Mouse (Mus musculus) A20 (cell line): ENCODE results near the gene Zfp42.
"Not testable (repeated sequence)": the region's sequence is repeated elsewhere in the genome, so short reads cannot be mapped to it uniquely, and the experiment has no call there.

Experiments used
- DNase-seq: peaks from one replicate; pipeline ENCODE4 v3.0.0-alpha.2; 2011; ENCODE audit warnings: low read depth, low spot score

Gene Zfp42

DNA sequence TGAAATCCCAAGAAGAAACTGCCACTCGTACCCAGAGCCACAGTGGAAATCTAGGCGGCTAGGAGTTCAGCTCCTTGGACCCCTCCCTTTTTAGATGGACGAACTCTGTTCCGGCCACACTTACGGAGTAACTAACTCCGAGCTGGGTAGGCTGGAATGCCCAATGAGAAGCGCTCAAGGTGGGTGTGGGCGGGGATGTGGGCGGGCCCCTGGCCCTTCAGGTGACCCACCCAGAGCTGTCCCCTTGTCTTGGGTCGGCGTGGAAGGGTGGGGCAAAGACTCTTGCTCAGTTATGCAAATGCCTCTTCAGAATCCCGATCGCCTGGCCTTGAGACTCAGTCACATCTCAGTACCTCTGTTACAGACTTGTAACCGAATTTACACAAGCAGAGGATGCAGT lies at the start of gene Zfp42:
TSS of gene Zfp42 (minus strand) at position 85 of the 400 bp plus-strand sequence.
- DNase-seq = no peak

DNA sequence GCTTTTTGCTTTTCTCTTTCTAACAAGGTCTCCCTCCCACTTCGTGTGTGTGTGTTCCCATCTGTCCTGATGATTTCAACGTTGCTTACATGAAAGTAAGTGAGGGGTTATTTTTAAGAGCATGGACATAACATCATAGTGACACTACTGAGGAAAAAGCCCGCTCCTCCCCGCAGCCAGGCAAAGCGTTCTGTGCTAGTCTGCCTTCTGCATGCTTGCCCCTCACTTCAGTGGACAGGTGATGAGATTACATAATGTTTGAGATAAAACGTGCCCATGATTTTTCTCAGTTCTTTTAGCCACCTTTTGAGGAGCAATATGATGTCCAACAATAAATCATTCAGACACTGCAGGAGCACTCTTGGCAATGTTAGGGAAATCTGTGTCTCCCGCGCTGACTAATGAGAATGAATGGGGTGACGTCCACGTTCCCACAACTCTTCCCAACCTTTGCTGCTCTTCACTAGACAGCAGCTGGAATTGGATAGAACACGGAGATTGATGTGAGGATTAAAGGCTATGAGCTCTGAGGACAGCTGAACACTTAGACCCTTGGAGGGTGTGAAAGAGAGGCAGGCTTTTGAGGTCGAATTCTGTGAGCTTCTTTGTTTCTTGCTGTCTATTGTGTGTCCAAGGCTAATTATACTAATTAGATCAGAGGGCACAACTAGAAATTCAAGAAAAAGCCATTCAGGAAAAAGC lies 49.4 kb upstream of the Zfp42 start:
- DNase-seq = no peak

DNA sequence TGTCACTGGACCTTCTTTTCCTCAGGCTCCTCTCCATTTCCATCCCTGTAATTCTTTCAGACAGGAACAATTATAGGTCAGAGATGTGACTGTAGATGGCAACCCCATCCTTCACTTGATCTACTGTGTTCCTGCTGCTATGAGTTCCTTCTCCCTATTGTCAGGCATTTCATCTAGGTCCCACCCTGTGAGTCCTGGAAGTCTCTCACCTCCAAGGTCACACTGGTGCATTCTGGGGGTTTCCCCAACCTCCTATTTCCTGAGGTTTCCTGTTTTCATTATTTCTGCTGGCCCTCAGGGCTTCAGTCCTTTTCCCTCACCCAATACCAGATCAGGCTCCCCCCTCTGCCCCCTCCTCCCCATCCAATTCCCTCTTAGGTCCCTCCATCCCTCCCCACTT lies 45.5 kb upstream of the Zfp42 start:
- not testable (repeated sequence) for DNase-seq

DNA sequence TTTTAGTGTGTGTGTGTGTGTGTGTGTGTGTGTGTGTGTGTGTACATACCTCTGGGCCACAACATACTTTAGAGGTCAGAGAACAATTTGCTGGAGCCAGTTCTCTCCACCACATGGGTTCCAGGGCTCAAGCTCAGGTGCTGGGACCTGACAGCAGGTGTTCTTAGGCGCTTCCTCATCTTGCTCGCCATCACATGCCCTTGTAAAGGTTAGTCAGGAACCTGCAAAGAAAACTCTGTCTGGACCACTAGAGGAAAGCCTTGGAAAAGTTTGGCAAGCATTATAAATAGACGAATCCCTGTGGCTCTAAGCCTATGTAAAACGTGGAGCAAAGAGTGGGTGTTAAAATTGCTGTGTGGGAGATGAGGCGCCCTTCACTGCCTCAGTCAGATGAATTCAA lies 31.8 kb upstream of the Zfp42 start:
- DNase-seq = no peak

DNA sequence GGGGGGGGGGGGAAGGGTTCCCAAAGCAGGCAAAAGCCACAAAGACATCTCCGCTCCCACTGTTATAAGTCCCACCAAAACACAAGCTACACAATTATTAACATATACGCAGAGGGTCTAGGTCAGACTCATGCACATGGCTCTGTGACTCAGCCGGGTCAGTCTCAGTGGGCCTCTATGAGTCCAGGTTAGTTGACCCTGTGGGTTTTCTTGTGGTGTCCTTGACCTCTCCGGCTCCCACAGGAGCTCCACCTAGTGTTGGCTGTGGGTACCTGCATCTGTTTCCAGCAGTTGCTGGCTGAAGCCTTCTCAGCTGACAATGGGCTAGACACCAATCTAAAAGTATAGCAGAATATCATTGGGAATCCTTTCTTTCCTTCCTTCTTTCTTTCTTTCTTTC lies 26.7 kb upstream of the Zfp42 start:
- DNase-seq = peak; percentile 9

DNA sequence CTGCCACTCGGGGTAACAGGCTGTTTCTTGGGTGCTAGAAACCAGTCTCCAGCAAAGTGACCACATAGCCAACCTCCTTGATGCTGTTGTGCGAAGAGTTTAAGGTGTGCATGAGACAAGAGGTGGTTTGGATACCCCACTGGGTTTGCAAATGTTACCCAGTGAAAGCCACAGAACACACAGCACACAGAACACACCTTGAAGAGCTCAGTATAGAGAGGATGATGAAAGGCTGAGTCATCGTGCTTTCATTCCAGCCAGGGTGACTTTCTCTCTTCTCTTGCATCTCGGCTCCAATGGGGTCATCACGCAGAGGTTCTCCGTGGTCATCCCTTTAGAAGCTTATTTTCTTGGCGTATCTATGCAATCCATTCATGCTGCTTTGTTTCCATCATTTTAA lies 24.9 kb upstream of the Zfp42 start:
- DNase-seq = no peak

DNA sequence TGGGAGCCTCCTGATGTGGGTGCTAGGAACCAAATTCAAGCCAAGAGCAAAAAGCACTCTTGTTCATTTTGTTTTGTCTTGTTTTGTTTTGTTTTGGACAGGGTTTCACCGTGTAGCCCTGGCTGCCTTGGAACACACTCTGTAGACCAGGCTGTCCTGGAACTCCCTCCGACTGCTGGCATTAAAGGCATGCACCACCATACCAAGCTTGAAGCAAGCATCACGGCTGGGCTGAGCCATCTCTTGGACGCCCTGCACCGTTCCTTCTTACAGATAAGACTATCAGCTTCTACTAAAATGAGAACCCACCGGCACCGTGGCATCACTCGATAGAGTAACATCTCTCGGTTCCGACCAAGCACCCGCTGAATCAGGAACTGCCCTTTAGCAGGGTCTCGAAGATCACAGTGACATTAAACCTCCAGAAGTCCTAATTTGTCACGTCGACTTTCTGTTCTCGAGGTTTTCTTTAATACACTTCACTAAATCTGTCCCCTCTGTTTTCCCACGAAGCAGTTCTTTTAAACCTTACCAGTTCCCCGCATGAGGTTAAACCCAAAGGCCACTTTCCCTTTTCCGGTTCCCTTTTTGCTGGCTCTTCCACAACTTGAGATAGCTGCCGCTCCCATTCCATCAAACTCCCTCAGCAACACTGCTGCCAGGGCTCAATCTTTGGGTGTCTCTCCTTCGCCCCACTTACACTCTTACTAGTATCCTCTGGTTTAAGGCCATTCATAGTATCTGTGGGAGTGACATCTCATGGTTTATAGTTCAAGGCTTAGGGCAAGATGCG lies 23.3 kb upstream of the Zfp42 start:
- no peak for DNase-seq

DNA sequence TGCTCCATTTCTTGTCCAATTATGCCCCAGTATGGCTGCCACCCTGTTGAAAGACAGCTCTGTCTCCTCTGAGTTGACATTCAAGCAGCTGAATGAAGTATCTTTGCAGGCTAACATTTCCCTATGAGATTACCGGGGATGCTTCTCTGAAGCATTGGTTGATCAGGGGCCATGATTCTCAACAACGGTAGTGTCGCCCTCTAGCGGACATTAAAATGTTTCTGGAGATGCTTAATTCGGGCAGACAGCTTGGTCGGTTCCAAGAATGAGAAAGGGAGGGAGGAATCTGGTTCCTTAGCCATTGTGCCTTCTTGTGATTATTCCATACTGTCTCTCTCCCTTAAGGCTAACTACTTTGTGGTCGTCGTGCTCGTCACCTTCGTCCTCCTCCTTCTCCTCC lies 21.9 kb upstream of the Zfp42 start:
- DNase-seq = peak; percentile 14

DNA sequence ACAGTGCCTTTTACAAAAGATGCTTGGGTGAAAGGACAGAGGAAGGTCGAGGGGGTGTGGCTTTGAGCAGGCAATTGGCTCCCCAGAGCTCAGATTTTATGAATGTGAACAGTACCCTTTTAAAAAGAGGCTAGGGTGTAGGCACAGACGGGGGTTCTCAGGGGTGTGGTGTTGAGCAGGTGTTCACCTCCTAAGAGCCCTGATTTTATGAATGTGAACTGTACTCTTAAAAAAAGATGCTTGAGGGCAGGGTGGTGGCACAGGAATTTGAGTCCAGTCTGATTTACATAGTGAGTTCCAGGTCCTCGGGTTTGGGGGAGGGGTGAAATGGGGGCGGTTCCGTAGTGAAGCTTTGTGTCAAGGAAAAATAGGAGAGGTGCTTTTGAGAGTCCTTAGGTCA lies 14.0 kb upstream of the Zfp42 start:
- DNase-seq = no peak

DNA sequence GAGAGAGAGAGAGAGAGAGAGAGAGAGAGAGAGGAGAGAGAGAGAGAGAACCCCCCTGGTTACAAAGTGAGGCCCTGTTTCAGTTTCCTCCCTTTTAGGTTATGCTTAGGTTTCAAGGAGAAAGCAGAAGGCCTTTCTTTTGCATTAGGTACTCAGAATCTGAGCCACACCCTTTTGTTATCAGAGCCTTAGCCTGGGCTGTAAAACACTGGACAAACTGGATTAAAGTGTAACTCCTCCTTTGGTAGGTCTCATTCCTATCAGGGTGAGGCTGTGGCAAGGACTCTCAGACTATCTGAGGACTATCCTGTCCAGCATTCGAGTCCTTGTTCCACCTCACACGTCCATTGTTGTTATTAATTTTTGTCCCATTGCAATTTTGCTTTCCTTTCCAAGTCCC lies 1.4 kb upstream of the Zfp42 start:
- DNase-seq = no peak

DNA sequence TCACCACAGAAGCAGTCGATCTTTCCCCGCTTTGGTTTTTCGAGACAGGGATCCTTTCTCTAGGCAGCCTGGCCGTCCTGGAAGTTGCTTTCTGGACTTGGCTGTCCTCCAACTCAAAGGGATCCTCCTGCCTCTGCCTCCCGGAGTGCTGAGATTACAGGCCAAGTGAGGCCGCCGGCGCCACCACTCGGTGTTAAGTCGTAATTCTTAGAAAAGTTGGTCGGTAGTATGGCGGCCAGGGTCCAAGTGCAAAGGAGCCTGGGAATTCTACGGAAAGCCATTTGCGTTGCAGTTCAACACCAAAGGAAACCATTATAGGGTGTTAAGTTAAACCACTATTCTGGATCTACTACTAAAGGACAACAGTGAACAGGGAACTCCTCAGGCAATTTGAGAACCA lies 1.1 kb downstream of the Zfp42 start:
- DNase-seq = no peak

DNA sequence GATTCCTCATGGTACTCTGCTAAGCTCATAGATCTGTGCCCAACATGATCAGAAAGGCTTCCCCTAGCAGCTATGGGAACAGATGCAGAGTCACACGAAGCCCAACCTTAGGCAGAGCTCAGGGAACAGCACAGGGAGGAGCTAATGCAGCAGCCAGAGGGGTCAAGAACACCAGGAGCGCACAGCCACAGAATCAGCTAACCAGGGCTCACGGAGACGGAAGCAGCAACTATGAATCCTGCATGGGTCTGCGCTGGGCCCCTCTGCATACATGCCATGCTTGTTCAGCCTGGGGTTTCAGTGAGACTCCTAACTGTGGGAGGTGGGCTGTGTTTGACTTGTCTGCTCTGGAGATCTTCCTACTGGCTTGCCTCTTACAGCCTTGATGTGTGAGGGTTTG lies 7.0 kb downstream of the Zfp42 start:
- DNase-seq = no peak

DNA sequence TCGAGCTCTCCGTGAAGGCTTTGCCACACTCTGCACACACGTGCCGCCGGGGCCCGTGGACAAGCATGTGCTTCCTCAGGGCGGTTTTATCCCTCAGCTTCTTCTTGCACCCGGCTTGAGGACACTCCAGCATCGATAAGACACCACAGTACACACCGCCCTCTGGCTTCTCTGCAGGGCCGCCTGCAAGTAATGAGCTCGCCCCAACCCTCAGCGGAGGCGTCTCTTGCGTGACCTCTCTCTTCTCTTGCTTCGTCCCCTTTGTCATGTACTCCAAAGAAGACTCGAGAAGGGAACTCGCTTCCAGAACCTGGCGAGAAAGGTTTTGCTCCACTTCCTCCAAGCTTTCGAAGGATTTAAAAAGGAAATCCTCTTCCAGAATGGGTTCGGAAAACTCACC lies 11.0 kb downstream of the Zfp42 start:
- no peak for DNase-seq

DNA sequence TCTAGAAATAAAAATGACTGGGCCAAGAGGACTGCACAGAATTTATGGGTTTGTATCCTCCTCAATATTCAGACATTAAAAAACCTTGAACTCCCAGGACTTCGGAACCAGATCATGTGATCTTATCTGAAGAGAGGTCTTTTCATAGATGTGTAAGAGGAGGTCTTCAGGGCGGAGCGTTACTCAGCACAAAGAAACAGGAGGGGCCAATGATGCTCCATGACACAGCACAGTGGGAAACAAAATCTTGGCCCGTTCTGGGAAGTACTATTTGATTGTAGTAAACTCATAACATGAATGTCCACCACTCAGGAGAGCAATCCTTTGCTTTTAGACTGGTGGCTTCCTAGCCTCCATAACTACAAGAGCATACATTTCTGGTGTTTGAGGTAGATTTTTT lies 12.6 kb downstream of the Zfp42 start:
- DNase-seq = no peak

DNA sequence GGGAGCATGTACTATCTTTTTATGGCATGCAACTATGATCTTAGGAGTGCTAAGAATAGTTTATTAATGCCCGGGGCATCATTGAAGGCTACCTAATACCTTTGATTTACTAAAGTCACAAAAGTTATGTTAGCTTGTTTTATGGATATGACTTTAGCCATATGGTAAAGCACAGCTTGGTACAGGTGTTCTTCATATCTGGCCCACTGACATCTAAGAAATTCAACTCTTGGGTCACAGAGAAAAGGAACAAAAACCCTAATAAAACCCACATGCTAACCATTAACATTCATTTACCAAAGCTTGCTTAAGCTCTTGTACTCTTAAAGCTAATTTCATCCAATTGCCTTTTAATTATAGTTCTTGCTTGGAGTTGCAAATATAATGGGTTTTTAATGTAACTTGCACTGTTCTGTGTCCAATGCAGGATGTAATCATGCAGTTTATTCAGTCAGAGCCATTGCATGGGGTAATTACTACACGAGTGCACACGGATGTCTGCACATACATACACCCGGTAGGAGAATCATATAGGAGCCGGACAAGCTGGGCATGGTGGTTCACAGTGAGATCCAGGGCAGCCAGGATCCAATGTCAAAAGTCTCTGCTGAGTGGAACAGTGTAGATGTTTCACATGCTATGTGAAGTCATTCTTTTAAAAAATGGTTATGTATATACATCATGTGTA lies 16.2 kb downstream of the Zfp42 start:
- no peak for DNase-seq

DNA sequence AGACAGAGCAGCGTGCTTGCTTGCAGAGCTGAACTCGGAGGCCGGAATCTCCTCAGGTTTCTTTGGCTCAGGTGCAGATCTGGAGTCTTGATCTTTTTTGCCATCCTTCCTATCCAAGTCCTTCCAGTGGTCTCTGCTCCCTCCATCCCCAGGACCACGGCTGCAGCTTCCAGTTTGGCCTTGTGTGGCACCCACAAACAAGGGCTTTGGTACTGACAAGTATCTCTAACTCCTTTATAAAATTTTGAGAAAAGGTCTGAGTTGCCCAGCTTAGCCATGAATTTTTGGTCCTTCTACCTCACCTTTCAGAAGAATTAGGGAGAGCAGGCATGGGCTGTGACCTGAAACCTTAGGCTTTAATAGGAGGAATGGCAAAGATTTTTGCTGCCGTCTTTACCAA lies 17.0 kb downstream of the Zfp42 start:
- no peak for DNase-seq

DNA sequence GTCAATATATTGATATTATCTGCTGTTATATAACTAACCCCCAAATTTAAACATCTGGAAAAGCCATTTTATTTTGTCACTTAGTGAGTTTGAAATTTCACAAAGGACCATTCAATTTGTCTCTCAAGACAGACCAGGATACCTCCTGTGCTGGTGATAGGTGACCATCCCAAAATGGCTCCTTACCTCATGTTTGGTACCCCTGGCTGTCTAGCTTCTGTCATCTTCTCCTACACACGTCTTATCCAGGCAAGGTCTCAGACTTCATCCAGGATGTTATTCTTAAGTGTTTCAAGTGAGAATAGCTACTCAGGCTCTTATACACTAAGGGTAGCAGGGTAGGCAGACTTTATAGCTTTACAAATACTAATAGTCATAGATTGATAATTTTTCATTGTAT lies 17.9 kb downstream of the Zfp42 start:
- DNase-seq = no peak

DNA sequence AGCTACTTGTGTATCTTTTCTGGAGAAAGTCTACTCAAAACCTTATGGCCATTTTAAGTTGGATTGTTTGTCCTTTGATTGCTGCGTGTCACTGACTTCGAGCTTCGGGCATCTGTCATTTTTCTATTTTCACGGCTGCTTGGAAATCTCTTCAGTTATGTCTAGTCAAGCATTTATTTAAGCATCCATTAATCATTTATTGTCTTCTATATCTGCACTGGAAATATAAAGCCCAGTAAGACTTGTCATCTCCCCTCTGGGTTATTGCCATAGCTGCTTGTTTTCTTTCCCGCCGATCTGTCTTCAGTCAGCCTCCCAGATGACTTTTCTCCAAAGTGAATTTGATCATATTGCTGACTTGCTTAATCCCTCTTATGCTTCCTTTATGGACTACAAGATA lies 19.3 kb downstream of the Zfp42 start:
- no peak for DNase-seq

DNA sequence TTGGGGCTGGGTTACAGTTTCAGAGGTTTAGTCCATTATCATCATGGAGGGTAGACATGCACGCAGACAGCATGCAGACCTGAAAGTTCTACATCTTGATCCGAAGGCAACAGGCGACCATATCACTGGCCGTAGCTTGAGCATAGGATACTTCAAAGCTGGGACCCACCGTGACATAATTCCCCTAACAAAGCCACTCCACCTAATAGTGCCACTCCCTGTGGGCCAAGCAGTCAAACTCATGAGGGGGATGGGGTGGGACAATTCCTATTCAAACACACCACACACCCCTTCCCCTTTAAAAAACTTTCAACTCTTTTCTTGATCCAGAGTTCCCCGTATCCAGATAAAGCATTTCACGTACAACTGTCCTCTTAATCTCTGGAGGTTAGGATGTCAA lies 23.5 kb downstream of the Zfp42 start:
- no peak for DNase-seq

DNA sequence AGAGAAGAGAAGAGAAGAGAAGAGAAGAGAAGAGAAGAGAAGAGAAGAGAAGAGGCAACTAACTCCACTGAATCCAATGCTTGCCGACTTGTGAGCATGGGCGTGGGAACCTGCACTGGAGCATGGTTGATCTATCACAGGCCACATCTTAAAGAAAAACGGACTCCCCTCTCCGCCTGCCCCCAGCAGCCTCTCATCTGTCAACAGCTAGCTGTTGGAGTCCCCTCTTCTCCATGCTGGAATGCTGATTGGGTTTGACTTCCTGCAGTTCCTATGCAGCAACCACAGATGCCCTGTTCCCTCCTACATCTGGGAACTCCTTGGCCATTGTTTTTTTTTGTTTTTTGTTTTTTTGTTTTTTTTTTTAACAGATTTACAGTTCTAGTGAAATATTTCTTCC lies 28.4 kb downstream of the Zfp42 start:
- DNase-seq = no peak

DNA sequence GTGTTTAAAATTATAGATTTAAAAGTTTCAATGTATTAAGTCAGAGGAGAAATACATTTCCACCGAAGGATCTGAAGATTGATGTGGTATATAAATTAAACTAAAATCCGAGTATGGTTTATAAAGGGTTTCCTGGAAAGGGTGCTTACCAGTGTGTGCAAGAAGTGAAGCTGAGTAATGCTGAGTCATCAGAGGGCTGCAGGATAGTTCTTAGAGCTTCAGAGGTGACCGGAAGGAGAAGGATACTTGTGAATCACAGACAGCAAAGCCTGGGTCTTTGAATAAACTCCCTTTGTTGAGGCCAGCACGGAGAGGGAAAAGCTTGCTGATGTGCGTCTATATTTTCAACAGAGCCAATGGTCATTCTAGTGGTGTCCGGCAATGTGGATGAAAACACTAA lies 45.8 kb downstream of the Zfp42 start:
- no peak for DNase-seq

DNA sequence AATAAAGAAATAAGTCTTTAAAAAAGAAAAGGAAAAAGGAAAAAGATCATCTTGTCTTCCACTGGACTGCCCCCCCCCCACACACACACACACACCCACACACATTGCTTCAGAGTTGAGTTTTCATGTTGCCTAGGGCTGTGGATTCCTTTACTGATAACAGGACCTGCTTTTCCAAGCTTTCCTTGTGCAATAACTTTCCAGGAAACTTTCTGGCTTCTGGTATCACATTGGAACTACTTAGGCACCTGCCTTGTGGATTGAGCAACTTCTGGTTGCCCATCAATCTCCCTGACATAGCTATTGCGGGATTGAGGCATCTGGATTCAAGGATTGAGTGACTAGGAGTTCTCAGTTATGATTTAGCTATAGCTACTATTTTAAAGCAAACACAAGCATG lies 48.9 kb downstream of the Zfp42 start:
- no peak for DNase-seq

DNA sequence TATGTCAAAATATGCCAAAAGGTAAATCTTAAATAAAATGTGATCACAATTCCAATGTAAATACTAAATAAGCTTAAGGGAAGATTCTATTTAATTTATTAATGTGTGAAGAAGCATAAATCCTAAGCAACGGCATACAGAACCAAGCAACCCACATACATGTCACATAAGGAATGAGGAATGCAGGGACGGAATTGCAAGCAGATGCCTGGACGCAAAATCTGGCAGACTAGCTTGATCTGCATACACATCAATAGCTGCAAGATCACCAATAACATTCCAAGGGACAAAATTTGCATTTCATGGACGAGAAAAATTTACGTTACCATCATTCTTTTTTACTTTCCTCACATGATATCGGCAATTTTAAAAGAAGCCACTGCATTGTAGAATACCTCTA lies 51.1 kb downstream of the Zfp42 start:
- DNase-seq = no peak
